Mouse (Mus musculus) adrenal gland, adult 8-10 months (tissue): ENCODE measurements at regions not wholly inside any gene's neighbourhood (a gene's known extent, or its start where the extent isn't known, plus 50 kb on each side); places are given as distances from the start of the nearest gene placed in this dataset.

ENCODE experiments used
- DNase-seq: peaks from one replicate; pipeline ENCODE4 v3.0.0; 2022

GRCm38 (mm10) chr3:39591312-39591711 lies 704.6 kb downstream of the Fat4 start:
- DNase-seq, result no peak

- no peak for DNase-seq
These were observed 705.8 kb downstream of the Fat4 start for GRCm38 (mm10) chr3:39592349-39593117.

GRCm38 (mm10) chr3:39609937-39610336 lies 723.2 kb downstream of the Fat4 start:
- no peak for DNase-seq

- no peak for DNase-seq
These were observed 725.7 kb downstream of the Fat4 start for GRCm38 (mm10) chr3:39612408-39612807.

DNA sequence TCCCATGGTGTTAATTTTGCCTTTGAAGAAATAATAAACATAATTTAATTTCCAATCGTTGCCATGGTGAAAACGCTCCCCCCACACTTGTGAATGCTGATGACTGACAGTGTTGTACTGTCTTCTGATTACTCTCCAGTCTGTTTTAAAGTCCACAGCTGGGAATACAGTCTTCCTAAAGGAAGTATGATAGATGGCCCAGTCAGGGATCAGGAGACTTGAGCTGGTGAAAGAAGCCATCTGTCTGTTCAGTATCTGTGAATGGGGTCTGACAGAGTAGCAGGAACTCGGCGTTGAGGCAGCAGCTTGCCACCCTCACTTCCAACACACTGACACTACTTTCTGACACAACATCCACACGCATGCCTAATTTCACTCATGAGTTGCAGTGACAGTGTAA lies 751.2 kb downstream of the Fat4 start:
- DNase-seq, result no peak

DNA sequence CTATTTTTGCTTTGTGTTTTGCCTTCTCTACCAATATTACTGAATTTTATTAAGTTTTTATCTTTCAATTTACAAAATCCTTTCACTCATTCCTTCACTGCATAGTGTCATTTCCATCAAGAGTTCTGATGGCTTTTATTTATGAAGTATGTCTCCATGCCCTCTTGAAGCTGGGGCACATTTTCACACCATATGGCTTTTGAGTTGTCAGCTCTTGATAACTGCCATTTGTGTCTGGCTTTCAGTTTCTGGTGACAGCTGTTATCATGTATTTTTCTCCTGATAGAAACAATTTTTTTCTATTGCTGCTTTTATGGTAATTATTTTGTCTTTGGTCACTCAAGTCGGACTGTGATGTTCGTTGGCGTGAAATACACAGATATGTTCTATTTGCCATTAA lies 756.5 kb downstream of the Fat4 start:
- DNase-seq, result no peak

GRCm38 (mm10) chr3:39666817-39667216 lies 780.1 kb downstream of the Fat4 start:
- no peak for DNase-seq

DNA sequence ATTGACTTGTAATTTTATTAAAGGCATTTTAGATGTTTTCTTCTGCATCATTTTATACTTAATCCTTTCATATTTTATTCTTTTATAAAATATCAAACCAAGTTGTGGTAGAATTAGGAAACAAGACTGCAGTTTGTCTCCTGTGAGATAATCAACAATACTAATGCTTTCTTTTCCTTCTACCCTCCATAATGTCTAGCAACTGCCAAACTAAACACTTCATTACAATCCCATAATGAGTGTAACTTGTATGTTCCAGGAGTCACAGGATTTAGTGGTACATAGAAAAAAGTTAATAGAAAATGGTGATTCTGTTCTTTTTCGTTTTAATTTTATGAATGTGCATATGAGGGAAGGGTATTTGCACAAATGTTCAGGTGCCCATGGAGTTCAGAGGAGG lies 782.4 kb downstream of the Fat4 start:
- no peak for DNase-seq

DNA sequence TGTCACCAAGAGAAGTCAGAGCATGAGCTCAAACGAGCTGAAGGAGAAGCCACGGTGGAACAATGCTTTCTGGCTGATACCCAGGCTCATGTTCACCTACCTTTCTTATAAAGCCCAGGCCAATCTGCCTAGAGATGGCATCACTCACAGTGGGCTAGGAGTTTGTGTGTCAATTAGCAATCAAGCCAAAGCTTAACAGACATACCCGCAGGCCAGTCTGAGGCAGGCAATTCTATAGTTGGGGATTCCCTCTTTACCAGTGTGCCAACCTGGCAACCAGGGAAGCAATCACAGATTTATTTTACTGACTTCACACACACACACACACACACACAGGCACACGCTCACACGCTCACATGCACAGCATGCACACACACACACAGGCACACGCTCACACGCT lies 787.3 kb downstream of the Fat4 start:
- DNase-seq, result no peak

DNA sequence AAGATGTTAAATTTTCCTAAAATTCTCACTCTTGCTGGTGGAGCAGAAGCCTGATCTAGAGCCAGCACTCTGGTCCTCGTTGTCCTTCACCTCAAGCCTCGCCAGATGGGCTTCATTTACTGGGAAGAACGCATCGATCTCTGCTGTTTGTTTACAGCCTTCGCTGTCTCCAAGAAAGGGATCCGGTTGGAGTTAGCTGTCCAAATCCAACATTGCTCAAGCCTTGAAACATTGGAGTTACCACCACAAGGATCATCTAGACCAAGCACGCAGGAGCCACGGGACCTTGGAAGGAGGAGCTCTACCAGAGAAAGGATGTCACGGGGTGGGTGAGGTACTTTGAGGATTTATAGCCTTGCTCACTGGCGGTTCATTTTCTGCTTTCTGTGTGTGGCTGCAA lies 788.2 kb downstream of the Fat4 start:
- no peak for DNase-seq

GRCm38 (mm10) chr3:39705610-39706009 lies 818.9 kb downstream of the Fat4 start:
- DNase-seq, result no peak

- no peak for DNase-seq
These were observed 818.0 kb upstream of the Intu start for GRCm38 (mm10) chr3:39712795-39713709.

DNA sequence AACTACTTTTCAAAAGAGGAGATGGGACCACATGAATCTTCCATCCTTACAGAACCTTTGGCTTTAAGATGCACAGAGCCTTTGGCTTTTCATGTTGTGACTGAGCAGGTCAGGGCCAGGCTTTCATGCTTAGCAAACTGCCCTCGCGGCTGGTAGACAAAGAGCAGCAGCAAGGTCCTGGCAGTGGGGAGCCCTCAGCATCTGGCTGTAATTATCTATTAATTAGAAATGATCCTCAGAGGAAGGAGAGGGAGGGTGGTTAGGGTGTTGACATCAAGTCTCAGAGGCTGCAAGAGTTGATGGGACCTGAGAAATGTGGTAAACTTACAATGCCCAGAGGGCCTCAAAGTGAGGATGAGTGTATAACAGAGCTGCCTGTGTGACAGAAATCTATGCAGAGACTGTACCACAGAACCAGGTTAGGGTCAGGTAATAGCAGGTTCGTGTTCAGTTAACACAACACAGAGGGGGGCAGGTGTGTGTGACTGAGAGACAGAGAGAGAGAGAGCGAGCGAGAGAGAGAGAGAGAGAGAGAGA lies 817.0 kb upstream of the Intu start:
- no peak for DNase-seq

- DNase-seq, result no peak
These were observed 812.0 kb upstream of the Intu start for GRCm38 (mm10) chr3:39718946-39719545.

DNA sequence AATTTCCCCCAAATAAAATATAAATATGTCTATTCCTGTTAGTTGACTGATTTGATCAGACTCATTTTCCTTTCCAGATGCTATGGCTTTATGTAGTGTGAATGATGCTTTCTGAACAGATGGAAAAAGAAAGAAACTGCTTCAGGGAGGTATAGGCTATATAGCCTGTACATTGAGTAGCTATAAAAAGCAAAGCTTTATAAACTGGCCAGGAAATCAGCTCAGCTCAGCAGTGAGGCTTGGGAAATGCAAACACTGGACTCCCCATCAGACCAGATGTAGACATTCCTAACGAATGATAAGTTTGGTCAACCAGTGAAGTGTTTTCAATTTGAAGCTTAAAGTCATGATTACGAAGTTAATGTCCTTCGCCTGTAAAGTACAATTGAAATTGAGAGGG lies 805.3 kb upstream of the Intu start:
- no peak for DNase-seq

DNA sequence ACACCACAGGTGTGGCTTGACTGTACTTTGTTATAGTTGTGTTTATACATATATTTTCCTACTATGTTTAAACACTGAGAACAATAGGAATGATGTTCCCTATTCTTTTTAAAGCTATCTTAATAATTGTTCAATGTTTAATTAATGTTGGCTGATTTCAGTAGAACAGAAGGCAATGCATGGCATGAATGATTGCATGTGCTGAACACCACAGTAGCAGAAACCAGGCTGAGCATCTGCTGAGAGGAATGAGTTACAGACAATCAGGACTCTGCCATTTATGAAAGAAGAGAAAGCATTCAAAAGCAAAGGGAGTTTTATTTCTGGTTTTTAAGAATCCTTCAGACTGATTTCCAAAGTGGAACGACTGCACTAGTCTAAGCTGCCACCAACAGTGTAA lies 794.4 kb upstream of the Intu start:
- DNase-seq, result no peak

DNA sequence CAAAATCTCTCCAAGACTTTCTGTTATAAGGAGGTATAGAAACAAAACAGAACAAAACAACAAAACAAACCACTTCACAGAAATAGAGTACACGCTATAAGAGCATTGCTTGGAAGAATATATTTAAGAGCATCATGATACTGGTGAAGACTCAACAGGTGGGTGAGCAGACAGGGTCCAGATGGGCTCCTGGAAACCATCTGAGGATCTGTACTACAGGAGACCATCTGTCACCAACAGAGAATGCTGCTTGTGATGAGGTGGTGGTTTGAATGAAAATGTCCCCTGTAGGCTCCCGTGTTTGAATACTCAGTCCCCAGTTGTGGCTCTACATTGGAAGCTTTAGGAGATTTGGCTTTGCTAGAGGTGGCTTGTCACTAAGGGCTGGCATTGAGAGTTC lies 785.1 kb upstream of the Intu start:
- DNase-seq, result no peak

DNA sequence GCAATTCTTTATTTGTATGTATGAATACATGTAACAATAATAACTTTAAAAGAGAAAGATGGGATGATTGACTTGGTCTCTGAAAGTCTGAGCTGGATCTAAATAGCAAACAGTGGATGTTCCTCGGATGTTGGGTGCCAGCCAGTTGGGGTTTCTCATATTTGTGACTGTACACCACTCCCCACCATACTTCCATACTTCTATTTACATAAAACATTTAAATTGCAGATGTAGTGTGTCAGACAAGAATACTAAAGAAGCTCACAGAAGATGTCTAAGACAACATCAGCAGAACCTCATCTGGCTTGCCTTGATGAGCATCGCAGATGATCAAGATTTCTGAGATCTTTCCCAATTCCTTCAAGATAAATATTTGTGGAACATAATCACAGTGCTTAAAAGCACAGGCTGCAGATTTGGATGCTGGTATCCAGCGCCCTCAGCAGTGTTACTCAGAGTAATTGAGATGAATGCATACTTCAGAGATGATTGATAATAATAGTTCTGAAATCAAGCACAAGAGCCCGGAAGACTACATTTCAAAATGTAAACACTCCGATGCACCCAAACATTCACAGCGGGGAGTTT lies 762.0 kb upstream of the Intu start:
- DNase-seq, result no peak

DNA sequence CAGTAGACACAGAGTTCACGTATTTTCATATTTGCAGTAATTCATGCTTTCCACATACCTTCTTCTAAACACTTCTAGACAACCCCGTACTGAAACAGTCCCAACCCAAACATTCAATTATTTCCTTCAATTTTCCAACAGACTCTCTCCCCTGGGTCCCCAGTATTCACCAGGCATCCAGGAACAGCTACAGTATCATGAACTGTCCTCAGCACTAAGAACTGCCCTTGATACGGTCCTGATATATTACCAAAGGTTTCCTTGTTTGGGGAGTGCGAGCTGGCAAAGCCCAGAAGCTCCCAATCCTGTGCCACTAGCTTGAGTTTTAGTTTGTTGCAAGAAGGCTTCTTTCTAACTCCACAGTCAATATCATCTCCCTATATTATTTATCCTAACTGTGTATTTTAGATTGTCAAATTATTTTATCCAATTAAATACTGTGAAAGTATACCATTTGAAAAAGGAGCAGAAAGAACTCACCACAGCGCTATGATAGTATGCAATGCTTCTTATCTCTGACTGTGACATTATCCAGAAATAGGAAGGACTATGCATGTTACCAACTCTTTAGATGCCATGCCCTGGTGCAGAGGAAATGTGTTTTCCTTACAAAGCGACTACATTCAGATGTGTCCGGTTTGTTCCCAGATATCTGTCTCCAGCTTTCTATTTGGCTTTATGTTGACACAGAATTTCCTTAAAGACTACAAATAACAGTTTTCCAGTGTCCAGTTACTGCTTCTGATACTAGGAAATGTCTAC lies 754.6 kb upstream of the Intu start:
- no peak for DNase-seq

DNA sequence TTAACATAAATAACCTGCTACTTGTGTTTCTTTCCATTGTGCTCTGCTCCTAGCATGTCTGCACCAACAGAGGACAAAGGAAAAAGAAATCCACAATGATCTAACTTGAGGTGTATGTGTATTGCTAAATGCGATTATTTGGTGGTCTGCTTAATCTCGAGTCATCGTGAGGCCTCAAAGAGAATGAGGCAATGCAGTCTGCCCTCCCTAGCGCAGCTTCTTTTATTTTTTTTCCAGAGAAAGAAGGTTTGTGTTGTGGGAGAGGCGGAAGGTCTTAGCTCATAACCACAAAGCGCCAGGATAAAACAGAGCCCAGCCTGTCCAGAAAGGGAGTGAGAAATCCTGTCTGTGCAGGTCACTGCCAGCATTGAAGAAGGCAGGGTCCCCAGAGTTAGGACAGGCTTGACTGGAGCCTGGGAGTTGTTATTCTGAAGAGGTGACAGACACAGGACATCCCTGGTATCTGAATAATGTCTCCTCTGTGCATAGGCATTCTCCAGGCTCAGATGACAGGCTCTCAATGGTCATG lies 751.3 kb upstream of the Intu start:
- no peak for DNase-seq

DNA sequence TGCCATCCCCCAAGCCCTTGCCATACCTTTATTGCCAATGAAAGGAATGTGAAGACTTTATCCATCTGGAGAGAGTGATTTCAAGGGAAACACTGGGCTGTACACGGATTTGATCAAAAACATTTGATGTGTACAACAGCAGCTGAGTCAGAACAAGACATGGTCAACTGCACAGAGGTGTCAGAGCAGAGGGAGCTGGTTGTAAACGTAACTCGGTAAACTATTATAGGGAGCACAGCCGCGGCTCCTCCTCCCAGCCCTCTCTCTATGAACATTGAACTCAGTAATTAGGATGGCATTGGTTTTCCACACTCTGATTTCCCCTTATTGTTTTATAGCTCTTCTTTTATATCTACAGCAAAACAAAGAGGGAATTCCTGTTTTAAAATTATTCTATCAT lies 750.8 kb upstream of the Intu start:
- no peak for DNase-seq

DNA sequence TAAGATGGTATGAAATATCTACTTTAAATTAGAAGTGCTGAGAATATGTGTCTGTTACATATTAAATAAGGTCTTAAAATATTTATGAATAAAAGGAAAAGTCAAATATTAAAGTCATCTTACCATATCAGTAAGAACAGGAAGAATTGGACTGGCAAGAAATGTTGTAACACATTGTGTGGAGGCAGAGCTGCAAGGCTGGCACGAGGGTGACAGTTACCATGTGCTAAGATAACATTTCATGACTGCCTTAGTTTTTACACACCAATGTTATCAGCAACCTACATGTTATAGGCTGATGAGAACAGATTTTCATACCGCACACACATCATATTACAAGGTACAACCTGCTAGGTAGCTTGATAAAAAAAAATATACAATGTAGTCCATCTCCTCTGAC lies 746.2 kb upstream of the Intu start:
- DNase-seq, result no peak
